Mouse (Mus musculus): ENCODE measurements at regions not wholly inside any gene's neighbourhood (a gene's known extent, or its start where the extent isn't known, plus 50 kb on each side); places are given as distances from the start of the nearest gene placed in this dataset.

DNA sequence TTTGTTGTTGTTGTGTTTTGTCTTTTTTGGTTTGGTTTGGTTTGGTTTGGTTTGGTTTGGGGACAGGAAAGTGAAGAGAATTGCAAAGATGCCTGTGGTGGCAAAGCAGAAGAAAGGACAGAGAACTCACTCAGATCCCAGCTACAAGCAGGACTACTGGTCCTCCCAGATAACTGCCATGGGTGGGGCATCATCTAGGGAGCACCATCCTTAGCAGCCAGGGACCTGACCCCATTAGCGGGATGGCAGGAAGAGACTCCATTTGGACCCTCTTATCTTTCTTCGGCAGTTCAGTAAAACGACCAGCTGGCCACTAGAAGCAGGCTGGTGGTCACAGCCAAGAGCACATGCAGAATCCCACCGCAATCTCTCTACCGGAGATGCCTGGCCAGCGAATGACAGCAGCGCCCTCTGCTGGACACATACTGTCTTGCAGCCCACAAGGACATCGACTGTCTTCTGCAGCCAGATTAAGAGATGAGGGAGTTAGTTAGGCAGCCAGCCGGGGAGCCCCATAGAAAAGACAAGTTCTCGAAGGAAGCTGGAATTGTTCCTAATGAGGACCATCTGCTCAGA is 119.8 kb downstream of the Gm9195 start:
- peak; percentile 12 to 49 for DNase-seq (ENCODE audit: low spot score in 2 of 2)

DNA sequence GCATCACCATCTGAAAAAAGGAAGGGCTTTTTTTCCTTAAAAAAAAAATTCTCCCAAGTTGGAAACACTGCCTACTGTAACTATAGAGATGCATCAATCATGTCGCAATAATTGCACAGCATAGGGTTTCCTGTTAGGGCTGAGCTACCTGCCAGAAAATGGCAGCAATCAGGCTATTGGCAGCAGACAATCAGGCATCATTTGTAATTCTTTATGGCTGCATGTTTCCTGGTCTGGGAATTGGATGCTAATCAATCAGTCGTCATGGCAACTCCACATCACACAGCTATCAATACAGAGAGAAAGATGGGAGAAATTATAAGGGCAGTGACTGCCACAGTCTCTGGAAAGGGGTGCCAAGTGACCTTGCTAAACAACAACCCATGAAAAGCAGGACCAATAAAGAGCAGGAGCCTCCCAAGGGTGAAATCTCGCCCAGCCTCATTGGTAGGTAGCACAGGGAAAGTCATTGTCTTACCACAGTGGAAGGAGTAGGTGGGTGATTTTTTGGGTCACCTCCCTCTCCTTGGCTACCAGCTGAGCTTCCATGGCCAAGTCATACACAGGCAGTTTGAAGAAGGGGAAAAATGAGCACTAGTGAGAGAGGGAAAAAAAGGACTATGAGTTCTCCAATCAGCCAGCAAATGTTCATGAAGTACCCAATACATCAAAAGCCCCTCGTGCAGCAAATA is 130.7 kb downstream of the Gm9195 start:
- DNase-seq (ENCODE audit: low spot score in 2 of 2) = no peak

DNA sequence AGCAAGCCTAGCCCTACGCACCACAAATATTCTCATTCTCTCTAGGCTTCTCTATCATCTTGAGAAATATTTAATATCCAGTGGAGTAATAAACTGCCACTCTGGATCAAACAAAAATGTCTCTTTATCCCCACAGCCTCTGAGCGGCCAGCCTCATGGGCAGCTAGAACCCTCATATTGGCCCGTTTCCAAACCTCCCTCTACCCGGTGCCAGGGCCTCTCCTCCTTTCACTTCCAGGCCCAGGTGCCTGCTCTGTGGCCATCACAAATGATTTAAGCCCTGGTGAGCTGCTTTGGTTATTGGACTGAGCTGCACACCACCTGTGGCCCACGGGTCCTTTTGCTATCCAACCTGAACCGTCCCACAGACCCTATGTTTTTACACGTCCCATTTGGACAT is 131.5 kb downstream of the Gm9195 start:
- no peak for DNase-seq (ENCODE audit: low spot score in 2 of 2)

DNA sequence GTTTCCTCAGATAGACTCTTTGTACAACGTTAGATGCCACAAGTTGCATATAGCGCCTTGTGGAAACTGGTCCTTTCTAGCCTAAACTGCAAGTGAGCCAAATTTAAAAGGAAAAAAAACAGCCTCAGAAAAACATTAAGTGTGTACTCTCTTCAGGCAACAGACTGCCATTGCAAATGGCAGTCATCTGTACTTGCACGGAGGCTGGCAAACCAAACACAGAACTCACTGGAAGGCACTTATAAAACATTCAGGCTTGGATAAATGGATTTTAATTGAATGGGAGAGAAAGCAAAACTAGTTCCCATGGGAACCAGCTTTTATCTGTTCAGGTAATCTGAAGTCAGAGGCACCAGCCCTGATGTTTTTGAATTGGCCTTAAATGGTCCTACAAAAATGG is 133.7 kb downstream of the Gm9195 start:
- DNase-seq (ENCODE audit: low spot score in 2 of 2) = no peak

DNA sequence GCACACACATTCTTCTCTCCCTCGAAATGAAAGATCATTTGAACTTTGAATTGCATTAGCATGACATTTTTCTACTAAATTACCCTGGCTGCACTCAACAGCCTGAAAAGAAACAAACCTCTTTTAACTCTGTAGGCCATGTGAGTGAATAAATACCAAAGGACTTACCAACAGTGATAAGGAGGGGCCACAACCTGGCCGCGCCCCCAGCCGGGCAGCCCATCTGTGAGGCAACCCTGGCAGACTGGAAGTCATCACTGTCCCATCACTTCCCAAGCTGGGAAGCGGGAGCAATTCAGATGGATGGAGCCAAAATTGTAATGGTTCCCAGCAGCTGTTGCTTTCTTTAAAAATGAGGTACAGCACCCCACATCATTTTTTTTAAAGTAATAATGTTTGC is 149.5 kb downstream of the Gm9195 start:
- DNase-seq (ENCODE audit: low spot score in 2 of 2) = no peak

DNA sequence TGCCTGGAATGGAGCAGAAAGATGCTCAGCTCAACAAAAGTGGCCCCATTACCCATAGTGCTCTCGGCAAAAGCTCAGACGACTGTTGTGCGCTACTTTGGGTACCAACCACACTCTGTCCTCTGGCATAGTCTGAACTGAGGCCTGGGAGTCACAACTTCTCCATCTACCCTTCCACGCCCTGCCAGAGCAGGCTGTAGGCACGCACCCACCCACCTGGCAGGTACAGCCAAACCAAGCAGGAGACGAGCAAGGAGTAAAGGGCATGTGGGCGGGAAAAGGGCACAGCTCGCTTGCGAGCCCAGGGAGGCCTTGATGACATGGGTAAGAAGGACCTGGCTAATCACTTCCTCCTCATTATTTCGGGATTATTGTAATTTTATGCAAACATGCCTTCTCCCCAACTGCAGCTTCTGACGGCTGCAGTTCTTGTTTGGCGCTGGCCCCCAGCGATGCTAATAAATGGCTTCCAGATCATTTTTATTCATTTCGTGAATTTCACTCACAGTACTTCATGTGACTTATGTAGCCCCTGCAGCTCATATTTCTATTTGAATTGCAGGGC is 150.0 kb downstream of the Gm9195 start:
- DNase-seq (ENCODE audit: low spot score in 2 of 2) = no peak

DNA sequence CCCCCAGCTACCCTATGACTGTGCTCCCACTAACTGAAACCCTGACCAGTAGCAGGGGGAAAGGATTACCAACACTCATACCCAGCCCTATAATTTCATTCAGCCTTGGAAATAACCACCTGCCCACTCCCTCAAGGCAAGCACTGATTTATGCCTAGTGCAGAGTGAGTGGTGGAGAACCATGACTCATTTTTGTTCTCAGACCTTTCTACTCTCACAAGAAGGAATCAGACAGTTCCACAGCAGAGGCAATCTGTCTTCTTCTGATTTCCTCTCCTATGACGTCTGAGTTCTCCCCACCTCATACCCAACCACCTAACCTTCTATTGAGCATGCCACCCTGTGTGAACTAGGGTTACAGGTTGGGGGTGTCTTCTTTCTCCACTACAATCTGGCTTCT is 153.6 kb downstream of the Gm9195 start:
- DNase-seq (ENCODE audit: low spot score in 2 of 2) = no peak

DNA sequence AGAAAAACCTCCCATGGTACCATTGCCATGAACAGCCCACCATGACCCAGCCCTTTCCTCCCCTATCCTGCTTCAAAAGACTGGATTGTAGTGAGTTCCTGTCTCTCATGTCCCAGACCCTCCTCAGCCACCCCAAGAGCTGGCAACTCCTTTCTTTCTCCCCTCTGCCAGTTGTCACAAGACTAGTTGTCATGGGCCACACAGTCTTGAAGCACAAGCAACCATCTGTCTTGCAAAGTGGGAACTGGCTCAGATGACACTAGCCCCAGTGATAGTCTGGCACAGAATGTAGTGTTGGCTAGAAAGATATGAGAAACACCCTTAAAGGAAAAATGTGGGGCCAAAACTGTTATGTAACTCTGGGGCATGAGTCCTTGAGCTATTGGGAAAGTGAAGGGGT is 187.8 kb downstream of the Gm9195 start:
- no peak for DNase-seq (ENCODE audit: low spot score in 2 of 2)

DNA sequence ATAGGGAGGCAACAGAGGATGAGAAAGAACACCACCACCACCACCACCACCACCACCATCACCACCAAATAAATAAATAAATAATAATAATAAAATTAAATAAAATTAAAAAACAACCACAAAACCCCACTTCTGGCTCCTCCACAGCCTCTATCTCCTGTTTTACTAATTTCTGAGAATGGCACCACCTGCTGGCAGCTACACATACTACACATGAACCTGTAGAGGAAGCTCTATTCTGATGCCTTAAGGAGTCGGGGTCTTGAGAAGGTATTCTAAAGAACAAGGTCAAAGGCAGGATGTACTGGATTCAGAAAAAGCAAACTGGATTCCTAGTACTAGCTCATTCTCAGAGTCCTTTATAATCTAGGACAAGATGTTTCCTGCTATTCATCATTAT is 191.6 kb downstream of the Gm9195 start:
- DNase-seq (ENCODE audit: low spot score in 2 of 2) = peak in 1 of 2 experiments; percentile 6

DNA sequence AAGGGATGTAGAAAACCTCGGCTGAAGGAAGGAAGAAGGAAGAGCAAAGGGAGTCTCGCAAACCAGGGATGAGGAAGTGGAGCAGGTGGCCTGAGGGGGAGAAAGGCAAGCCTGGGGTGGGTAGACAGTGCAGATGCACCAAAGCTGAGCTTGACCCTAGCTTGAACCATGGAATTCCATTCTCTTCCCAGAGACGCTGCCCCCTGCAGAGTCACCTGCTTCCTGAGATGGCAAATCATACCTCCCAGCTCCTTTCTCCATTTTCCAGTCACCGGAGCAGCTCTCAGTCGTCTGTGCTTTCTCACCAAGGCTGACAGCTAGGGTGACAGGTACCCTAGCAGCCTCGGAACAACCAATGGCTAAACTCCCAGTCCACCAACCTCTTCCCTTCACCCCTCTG is 197.0 kb downstream of the Gm9195 start:
- DNase-seq (ENCODE audit: low spot score in 2 of 2) = no peak

DNA sequence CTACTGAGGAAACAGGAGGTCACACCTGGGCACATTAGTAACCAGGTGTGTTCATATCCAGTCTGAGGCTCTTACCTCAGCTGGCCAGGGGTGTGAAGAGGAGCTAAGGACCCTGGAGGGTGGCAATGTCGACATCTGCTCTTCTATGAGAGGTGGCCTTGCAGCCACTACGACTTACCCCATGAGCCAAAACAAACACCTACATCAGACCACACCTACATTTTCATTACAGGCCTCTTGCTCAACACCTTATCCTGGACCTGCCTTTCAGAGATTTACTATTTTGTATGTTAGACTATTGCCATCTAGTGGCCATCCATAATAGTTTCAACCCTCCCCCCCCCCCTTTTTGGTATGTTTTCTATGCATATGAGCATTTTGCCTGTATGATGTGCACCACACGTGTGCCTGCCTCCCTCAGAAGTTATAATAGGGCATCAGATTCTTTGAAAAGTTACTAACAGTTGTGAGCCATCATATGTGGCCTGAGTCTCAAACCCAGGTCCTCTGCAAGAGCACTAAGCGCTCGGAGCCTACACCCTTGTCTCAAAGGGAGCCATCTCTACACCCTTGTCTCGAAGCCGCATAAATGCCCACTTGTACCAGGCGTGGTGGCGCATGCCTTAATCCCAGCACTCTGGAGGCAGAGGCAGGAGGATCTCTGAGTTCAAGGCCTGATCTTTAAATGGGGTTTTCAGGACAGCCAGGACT is 197.8 kb downstream of the Gm9195 start:
- DNase-seq (ENCODE audit: low spot score in 2 of 2) = no peak

DNA sequence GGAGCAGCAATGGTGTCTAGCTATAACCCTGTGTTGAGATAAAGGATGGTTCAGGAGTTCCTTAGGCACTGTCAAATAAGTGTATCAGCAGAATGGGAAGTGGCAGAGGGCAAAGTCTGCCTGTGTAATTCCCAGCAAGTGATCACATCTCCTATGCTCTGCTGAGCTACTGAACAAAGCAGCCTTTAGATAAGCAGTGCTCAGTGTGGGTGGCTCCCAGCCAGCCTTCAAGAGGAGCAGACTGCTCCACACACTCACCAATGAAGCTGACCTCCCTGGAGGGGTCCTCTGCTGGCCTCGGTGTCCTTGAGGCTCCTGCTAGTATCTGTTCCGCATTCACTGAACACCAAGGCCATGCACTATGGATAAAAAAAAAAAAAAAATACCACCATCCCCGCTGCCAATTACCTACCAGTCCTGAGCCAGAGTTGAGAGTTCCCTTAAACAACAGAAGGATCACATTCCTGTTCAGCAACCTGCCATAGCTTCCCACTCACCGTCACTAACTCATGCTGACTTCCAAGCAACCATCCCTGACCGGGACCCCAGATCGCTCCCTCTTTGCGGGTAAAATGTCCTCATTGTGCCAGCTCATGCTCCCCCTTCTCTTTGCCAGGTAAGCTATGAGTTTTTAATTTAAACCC is 198.9 kb downstream of the Gm9195 start:
- DNase-seq (ENCODE audit: low spot score in 2 of 2) = no peak

DNA sequence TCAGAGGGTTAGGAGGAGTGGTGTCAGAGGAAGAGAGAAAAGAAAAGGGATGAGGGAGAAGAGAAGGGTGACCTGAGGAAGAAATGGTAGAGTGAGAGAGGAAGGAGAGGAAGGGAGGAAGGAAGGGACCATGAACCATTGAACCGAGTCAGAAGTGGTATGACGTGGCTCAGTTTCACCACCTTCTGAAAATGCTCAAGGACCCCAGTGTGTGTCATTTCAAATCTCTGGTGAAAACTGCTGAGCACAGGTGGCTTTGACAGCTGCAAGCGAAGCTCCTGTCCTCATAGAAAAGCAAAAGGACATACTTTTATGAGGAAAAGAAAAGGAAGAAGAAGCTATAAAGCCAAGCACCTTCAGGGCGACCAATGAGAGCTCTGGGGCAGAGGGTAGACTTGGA is 214.3 kb downstream of the Gm9195 start:
- DNase-seq (ENCODE audit: low spot score in 2 of 2) = no peak

DNA sequence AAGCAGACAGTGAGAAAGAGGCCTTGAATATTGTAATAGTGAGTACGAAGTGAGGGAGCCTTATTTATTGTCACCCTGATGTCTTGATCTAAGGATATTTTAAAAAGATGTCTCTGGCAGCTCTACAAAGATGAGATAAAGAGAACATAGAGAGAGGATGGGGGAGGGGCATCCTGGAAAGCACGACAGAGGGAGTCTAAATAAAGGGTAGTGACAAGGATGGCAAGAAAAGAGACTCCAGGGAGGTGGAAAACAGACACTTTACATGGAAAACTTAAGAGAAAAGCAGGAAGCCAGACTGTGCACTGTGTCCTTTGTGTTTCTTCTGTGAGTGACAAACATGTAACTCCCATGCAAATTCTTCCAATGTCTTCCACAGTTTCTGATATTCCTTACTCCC is 232.4 kb downstream of the Gm9195 start:
- DNase-seq (ENCODE audit: low spot score in 2 of 2) = no peak

DNA sequence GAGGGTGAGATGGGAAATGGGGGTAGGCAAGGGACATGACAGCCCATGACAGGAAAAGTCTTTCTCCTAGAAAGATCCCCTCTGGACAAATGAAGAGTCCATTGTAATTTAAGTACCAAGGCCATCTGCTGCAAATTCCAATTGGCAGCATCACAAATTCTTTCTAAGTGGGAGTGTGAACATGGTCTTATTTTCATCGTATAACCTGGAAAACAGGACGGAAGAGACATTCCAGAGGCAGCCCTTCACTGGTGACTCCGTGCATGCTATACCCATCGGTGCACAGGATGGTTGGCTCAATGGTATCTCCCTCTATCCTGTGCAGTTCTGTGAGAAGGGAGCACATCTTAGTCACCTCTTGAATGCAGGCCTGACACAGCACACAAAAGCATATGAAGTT is 249.8 kb downstream of the Gm9195 start:
- DNase-seq (ENCODE audit: low spot score in 2 of 2) = no peak

DNA sequence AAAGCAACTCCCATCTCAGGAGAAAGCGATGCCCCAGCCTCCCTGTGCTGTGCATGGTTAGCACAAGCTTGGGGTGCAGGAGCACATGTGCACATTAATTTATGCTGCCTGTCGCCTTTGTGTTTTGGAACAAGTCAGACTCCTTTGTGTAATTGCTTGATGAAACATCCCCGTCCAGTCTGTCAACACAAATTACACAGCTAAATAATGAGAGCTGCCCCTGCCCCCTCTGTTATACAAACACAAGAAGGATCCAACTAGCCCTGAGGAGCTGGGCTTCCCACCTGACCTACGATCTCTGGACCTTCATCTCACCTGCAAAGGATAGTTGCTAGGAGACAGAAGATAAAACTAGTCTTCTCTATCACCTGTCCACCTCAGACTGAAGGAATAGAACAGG is 251.4 kb downstream of the Gm9195 start:
- no peak for DNase-seq (ENCODE audit: low spot score in 2 of 2)

DNA sequence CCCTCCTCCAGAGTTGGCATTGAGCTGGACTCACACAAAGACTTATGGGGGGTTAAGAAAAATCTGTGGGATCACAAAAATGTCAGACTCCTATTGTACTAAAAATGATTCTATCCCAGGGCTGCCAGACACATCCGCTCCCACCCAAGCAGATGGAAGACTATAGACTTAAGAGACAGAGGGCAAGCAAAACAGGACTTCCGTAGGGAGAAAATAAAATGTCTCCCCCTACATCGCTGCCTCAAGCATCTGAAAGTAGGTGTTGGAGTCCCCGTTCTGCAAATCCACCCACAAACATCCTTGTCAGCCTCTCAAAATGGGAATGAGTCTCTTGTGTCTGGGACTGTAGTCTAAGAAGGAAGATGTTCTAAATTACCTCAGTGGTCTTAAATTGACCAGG is 253.3 kb downstream of the Gm9195 start:
- no peak for DNase-seq (ENCODE audit: low spot score in 2 of 2)

DNA sequence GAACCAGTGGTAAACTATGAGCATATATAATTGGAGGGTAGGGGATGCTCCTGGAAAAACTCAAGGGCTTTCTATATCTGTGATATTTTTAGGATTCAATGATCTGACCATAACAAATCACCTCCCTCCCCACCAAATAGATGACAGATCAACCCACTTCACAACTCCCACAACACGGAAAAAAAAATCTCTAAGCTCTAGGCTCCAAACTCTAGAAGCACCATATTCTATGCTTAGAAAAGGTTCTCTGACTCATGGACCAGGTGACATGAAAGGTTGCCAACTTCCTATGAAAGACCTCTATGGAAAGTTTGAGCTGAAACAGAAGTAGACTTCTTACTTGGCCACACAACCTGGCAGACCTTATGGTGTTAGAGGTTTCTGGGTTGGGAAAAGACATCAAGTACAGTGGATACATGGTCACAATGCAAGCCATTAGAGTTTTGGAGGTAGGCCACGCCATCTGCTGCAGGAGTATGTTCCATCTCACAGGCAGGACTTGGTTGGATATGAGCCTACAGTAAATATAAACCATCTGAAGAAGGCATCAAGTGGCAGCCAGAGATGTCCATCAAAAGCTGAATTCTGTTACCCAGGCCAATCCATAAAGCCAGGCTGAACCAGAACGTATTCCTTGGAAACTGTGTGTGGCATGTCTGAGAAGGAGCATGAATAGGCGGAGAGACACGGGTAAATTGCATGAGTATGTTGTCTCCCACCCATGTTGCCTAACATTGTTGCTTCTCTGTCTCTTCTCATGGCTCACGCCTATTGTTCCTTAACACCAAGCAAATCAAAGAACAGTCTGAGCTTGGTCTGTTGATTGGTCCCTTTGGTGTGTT is 257.2 kb downstream of the Gm9195 start:
- DNase-seq (ENCODE audit: low spot score in 2 of 2) = no peak

DNA sequence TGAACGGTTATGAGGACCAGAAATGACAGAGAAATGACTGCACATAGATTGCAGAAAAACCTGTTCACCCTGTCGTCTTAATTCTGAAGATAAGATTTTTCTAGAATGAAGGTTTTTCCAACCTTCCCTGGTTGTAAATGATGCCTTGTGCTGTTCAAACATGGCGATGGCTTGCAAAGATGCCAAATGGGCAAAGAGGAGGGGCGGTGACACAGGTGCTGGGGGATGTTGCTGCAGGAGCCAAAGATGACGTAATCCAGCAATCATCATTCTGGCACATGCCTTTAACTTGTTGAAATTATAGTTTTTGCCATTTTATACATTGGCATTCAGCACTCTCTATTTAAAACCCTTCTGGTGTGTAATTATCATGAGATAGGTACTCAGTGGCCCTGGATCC is 263.8 kb downstream of the Gm9195 start:
- DNase-seq (ENCODE audit: low spot score in 2 of 2) = no peak

DNA sequence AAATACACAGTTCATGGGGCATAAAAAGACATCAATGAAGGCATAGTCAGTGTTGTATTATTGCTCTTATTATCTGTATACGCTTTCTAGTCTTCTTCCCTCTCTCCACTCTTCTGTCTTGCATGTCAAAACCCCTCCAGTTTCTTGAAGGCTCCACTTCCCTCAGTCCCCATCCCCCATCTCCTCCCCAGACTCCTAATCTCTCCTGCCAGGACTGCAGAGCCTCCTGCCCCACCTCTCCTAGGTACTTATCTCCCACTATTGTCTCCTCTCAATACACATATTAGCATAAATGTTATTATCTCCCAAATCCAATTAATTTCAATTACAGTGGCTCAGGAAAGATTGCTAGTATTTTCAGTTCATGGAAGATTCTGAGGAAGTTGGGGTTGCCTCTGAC is 264.2 kb downstream of the Gm9195 start:
- no peak for DNase-seq (ENCODE audit: low spot score in 2 of 2)

DNA sequence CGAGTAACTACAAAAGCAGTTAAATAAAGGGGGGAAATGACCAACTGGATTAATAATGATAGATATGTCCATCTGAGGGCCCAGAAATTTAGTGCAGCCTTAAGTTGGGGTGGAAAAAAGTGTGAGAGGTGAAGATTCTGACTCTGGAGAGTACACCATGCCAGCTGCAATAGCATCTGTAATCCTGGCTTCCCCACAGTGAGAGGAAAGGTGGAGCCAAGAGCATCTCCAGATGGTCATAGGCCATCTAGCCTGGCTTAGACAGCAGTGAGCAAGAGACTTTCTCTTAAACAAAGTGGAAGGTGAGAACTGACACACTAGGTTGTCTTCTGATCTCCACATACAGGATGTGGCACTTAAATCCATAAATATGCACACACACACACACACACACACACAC is 264.7 kb downstream of the Gm9195 start:
- no peak for DNase-seq (ENCODE audit: low spot score in 2 of 2)

DNA sequence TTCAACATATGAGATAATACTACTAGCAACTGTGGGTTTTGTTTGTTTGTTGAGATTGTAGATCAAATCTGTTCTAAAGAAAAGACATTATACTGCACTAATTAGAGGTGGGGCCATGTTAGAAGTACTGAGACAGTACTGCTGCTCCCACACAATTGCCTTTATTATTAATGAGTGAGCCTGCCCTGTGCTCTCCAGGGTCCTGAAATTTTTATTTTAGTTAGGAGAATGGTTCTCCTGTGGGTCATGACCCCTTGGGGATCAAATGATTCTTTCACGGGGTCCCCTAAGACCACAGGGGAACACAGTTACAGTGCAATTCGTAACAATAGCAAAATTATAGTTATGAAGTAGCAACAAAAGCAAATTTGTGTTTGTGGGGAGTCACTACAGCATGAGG is 268.8 kb downstream of the Gm9195 start:
- DNase-seq (ENCODE audit: low spot score in 2 of 2) = no peak
